Mouse (Mus musculus) layer of hippocampus, adult 6 months (tissue): ENCODE results near the gene Pum3. TPM values are rescaled to one million over a fixed set of nuclear protein-coding genes. Genes with fewer than 3 reads are reported as not detected.

Experiments
- long read RNA-seq, 2 experiments: library from polyadenylated mRNA; unstranded; transcript quantifications; one replicate each; pipeline ENCODE4 v2.0.0; 2019 to 2020
- polyA plus RNA-seq: library from polyadenylated mRNA; unstranded; fragments of <200 nt; fragmentation: Nextera tagmentation; gene quantifications from 2 replicates; pipeline ENCODE4 v1.2.3, GENCODE M21; 2021

Gene Pum3
- polyA plus RNA-seq = 34.9 and 37.4 TPM in 2 replicates
- long read RNA-seq, experiment 1, transcript Pum3-201 (18 exons, 3,471 nt) = major isoform, 36 of 78 reads
- long read RNA-seq, experiment 1, partial matches to known transcripts = 32 of 78 reads
- long read RNA-seq, experiment 1, other reads (novel, unspliced or antisense) = 10 of 78 reads
- long read RNA-seq, experiment 2, transcript Pum3-201 (18 exons, 3,471 nt) = major isoform, 264 of 351 reads
- long read RNA-seq, experiment 2, partial matches to known transcripts = 53 of 351 reads
- long read RNA-seq, experiment 2, other reads (novel, unspliced or antisense) = 34 of 351 reads

GRCm38 (mm10) chr19:27429745-27430251, at the start of gene Pum3:
Gene Pum3, minus strand, starts transcription at chr19:27429825.

Other genes starting within 250 kb of the Pum3 start
- 18.7 and 19.5 TPM in 2 replicates for gene Vldlr, start 213.3 kb downstream of the Pum3 start, polyA plus RNA-seq
- 0.06 TPM in 1 of 2 replicates, not detected in the other for gene Kcnv2, start 107.2 kb downstream of the Pum3 start, polyA plus RNA-seq